Mouse (Mus musculus) c-Kit-positive CD71-positive TER-119-negative erythroid progenitor cells, embryonic 14.5 days (primary cell): ENCODE data around the gene Relch.
"Not testable (repeated sequence)": the region's sequence is repeated elsewhere in the genome, so short reads cannot be mapped to it uniquely, and the experiment has no call there.

Experiments used
- DNase-seq: peaks from one replicate; pipeline ENCODE4 v3.0.0-alpha.2; 2013; ENCODE audit warnings: low read depth

The Relch gene

GRCm38 (mm10) chr1:105663171-105663961, at the start of gene Relch, which contains the start of gene Pign:
Relch (plus strand) TSS chr1:105663861.
Pign (minus strand) TSS chr1:105663677.
- DNase-seq = peak; percentile 99

GRCm38 (mm10) chr1:105630481-105630880, 33.2 kb upstream of the Relch start:
- DNase-seq = peak; percentile 15

GRCm38 (mm10) chr1:105644093-105644492, 19.6 kb upstream of the Relch start:
- DNase-seq = no peak

GRCm38 (mm10) chr1:105650650-105651049, 13.0 kb upstream of the Relch start:
- no peak for DNase-seq

GRCm38 (mm10) chr1:105653981-105654380, 9.7 kb upstream of the Relch start:
- DNase-seq = no peak

GRCm38 (mm10) chr1:105660015-105660414, 3.6 kb upstream of the Relch start:
- peak; percentile 73 for DNase-seq

GRCm38 (mm10) chr1:105662820-105663170, 866 bp upstream of the Relch start:
- DNase-seq = no peak

- no peak for DNase-seq
Observed at GRCm38 (mm10) chr1:105663962-105664812, 526 bp downstream of the Relch start.

GRCm38 (mm10) chr1:105669700-105670099, 6.0 kb downstream of the Relch start:
- no peak for DNase-seq

GRCm38 (mm10) chr1:105674763-105675162, 11.1 kb downstream of the Relch start:
- no peak for DNase-seq

GRCm38 (mm10) chr1:105680587-105680986, 16.9 kb downstream of the Relch start:
- DNase-seq = no peak

- no peak for DNase-seq
Observed at GRCm38 (mm10) chr1:105685501-105685900, 21.8 kb downstream of the Relch start.

GRCm38 (mm10) chr1:105695581-105695980, 31.9 kb downstream of the Relch start:
- DNase-seq = no peak

GRCm38 (mm10) chr1:105700984-105701530, 37.4 kb downstream of the Relch start:
- no peak for DNase-seq

GRCm38 (mm10) chr1:105709415-105709814, 45.8 kb downstream of the Relch start:
- DNase-seq = no peak

GRCm38 (mm10) chr1:105711227-105711626, 47.6 kb downstream of the Relch start:
- peak; percentile 44 for DNase-seq

GRCm38 (mm10) chr1:105712822-105713221, 49.2 kb downstream of the Relch start:
- DNase-seq = no peak

- DNase-seq = no peak
Observed at GRCm38 (mm10) chr1:105718358-105718757, 54.7 kb downstream of the Relch start.

- DNase-seq = not testable (repeated sequence)
Observed at GRCm38 (mm10) chr1:105729246-105729645, 65.6 kb downstream of the Relch start.

GRCm38 (mm10) chr1:105735318-105735717, 71.7 kb downstream of the Relch start:
- DNase-seq = no peak

- DNase-seq = no peak
Observed at GRCm38 (mm10) chr1:105738334-105738733, 74.7 kb downstream of the Relch start.

- no peak for DNase-seq
Observed at GRCm38 (mm10) chr1:105739493-105739892, 75.8 kb downstream of the Relch start.

- no peak for DNase-seq
Observed at GRCm38 (mm10) chr1:105742481-105742880, 78.8 kb downstream of the Relch start.
